Mouse (Mus musculus): Measurements from ENCODE around the gene Depdc7.

Depdc7 gene

GRCm38 (mm10) chr2:104742741-104743064 lies at the start of gene Depdc7:
TSS of gene Depdc7 (minus strand) at chr2:104742878.
- DNase-seq (ENCODE audit: extremely low read depth, low read depth, low spot score), result no peak

GRCm38 (mm10) chr2:104774763-104775162 lies 32.1 kb upstream of the Depdc7 start:
- DNase-seq (ENCODE audit: extremely low read depth, low read depth, low spot score), result no peak

- no peak for DNase-seq (ENCODE audit: extremely low read depth, low read depth, low spot score)
Measured at GRCm38 (mm10) chr2:104768697-104769096, 26.0 kb upstream of the Depdc7 start.

GRCm38 (mm10) chr2:104764018-104764417 lies 21.3 kb upstream of the Depdc7 start:
- no peak for DNase-seq (ENCODE audit: extremely low read depth, low read depth, low spot score)

GRCm38 (mm10) chr2:104763134-104763703 lies 20.5 kb upstream of the Depdc7 start:
- no peak for DNase-seq (ENCODE audit: extremely low read depth, low read depth, low spot score)

GRCm38 (mm10) chr2:104750611-104751010 lies 7.9 kb upstream of the Depdc7 start:
- no peak for DNase-seq (ENCODE audit: extremely low read depth, low read depth, low spot score)

- no peak for DNase-seq (ENCODE audit: extremely low read depth, low read depth, low spot score)
Measured at GRCm38 (mm10) chr2:104748652-104749183, 6.0 kb upstream of the Depdc7 start.

- no peak for DNase-seq (ENCODE audit: extremely low read depth, low read depth, low spot score)
Measured at GRCm38 (mm10) chr2:104746251-104746650, 3.6 kb upstream of the Depdc7 start.

GRCm38 (mm10) chr2:104743971-104744370 lies 1.3 kb upstream of the Depdc7 start:
- DNase-seq (ENCODE audit: extremely low read depth, low read depth, low spot score), result no peak

- no peak for DNase-seq (ENCODE audit: extremely low read depth, low read depth, low spot score)
Measured at GRCm38 (mm10) chr2:104743160-104743559, 482 bp upstream of the Depdc7 start.

GRCm38 (mm10) chr2:104741896-104742740 lies 560 bp downstream of the Depdc7 start:
- no peak for DNase-seq (ENCODE audit: extremely low read depth, low read depth, low spot score)

- no peak for DNase-seq (ENCODE audit: extremely low read depth, low read depth, low spot score)
Measured at GRCm38 (mm10) chr2:104741015-104741758, 1.5 kb downstream of the Depdc7 start.

GRCm38 (mm10) chr2:104740248-104740949 lies 2.3 kb downstream of the Depdc7 start:
- DNase-seq (ENCODE audit: extremely low read depth, low read depth, low spot score), result no peak

GRCm38 (mm10) chr2:104739691-104740090 lies 3.0 kb downstream of the Depdc7 start:
- DNase-seq (ENCODE audit: extremely low read depth, low read depth, low spot score), result no peak

GRCm38 (mm10) chr2:104736241-104736640 lies 6.4 kb downstream of the Depdc7 start:
- DNase-seq (ENCODE audit: extremely low read depth, low read depth, low spot score), result no peak

GRCm38 (mm10) chr2:104732562-104733256 lies 10.0 kb downstream of the Depdc7 start:
- DNase-seq (ENCODE audit: extremely low read depth, low read depth, low spot score), result no peak

- peak; percentile 73 for DNase-seq (ENCODE audit: extremely low read depth, low read depth, low spot score)
Measured at GRCm38 (mm10) chr2:104732033-104732444, 10.6 kb downstream of the Depdc7 start.

GRCm38 (mm10) chr2:104727369-104727768 lies 15.3 kb downstream of the Depdc7 start:
- no peak for DNase-seq (ENCODE audit: extremely low read depth, low read depth, low spot score)

- DNase-seq (ENCODE audit: extremely low read depth, low read depth, low spot score), result no peak
Measured at GRCm38 (mm10) chr2:104722021-104722420, 20.7 kb downstream of the Depdc7 start.

GRCm38 (mm10) chr2:104717827-104718226 lies 24.9 kb downstream of the Depdc7 start:
- DNase-seq (ENCODE audit: extremely low read depth, low read depth, low spot score), result no peak
